Mouse (Mus musculus): ENCODE data around the gene Dusp22. TPM values are rescaled to one million over a fixed set of nuclear protein-coding genes. Genes with fewer than 3 reads are reported as not detected.
A peak's percentile ranks its signal among the peaks of the same experiment; 100 is the strongest.

Gene Dusp22
- polyA plus RNA-seq, 1 experiment from 2014 or later = 16.6 TPM

GRCm38 (mm10) chr13:30724691-30725271, 65.0 kb downstream of the Dusp22 start:
- Histone ChIP-seq H3K4me3 (no peak overlapping the region), H3K36me3 (no peaks in the 10 kb centered on the region), H3K9ac (replicated peaks) (no peak overlapping the region), H3K4me2 (replicated peaks) (0 out of 2 replicates have a peak overlapping the region, but pooled peaks have one; percentile 12), H3K27me3 (no peaks in the 10 kb centered on the region), H3K4me1 (peaks cover 10% of the 10 kb centered on the region), H3K9me3 (no peaks in the 10 kb centered on the region), H3K27ac (replicated peaks) (no peak overlapping the region)
- ATAC-seq (replicated peaks) = peak; percentile 78
- WGBS = 16% methylated on average over 7 of the region's 7 CpGs

DNA sequence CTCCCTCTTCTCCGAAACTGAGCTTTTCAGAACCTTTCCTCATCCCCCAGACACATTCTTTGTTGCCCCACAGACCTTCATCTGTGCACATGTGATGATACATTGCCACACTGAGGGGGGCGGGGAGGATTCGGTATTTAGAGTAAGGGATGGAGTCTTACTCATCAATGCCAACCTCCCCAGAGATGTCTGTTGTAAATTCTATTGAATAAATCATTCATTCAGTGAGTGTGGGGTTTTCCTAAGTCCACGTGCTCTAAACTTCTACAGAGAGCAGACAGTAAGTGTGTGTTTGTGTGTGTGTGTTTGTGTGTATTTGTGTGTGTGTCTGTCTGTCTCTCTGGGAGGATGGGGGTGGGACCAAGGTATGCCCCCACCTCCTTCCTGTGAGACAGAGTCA, 67.1 kb downstream of the Dusp22 start:
- no peak for ATAC-seq (replicated peaks)
- no peaks in the 10 kb centered on the region for H3K27me3 ChIP-seq
- H3K4me2 ChIP-seq (replicated peaks) = no peak overlapping the region
- no peak overlapping the region for H3K9ac ChIP-seq (replicated peaks)
- H3K36me3 ChIP-seq = no peaks in the 10 kb centered on the region
- WGBS = 85% methylated on average over 4 of the region's 4 CpGs
- no peak overlapping the region for H3K4me3 ChIP-seq
- H3K27ac ChIP-seq (replicated peaks) = no peak overlapping the region
- H3K4me1 ChIP-seq = peaks cover 10% of the 10 kb centered on the region
- H3K9me3 ChIP-seq = no peaks in the 10 kb centered on the region

- no peak for ATAC-seq (replicated peaks)
- H3K4me2 ChIP-seq (replicated peaks) = no peak overlapping the region
- 94% methylated on average over 7 of the region's 7 CpGs for WGBS
Measured at GRCm38 (mm10) chr13:30728155-30728554, 68.4 kb downstream of the Dusp22 start.

DNA sequence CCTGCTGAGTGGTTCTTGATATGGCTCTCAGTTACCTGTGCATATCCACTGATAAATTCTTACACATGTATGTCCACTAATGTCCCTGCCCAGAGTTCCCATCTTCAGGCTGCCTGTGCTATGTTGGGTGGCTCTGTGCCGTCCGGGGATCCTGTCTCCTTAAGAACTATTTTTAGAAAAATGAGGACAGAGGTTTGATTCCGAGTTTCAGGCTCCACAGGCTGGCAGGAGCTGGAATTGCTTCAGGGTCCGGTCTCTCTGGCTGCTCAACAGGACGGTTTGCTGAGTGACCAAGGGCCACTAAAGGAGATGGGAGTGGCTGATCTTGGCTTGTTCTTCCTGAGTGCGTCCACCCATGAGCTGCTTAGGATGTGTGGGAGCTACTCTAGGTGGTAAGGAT, 69.4 kb downstream of the Dusp22 start:
- no peaks in the 10 kb centered on the region for H3K27me3 ChIP-seq
- H3K4me3 ChIP-seq = no peak overlapping the region
- no peaks in the 10 kb centered on the region for H3K36me3 ChIP-seq
- ATAC-seq (replicated peaks) = no peak
- WGBS = 68% methylated on average over 6 of the region's 6 CpGs
- H3K27ac ChIP-seq (replicated peaks) = no peak overlapping the region
- no peak overlapping the region for H3K9ac ChIP-seq (replicated peaks)
- H3K4me2 ChIP-seq (replicated peaks) = no peak overlapping the region
- peaks cover 10% of the 10 kb centered on the region for H3K4me1 ChIP-seq
- H3K9me3 ChIP-seq = no peaks in the 10 kb centered on the region

More at GRCm38 (mm10) chr13:30728155-30728554, 68.4 kb downstream of the Dusp22 start:
- no peak overlapping the region for H3K27ac ChIP-seq (replicated peaks)
- H3K4me1 ChIP-seq = peaks cover 10% of the 10 kb centered on the region
- no peak overlapping the region for H3K9ac ChIP-seq (replicated peaks)
- H3K9me3 ChIP-seq = no peaks in the 10 kb centered on the region
- H3K4me3 ChIP-seq = no peak overlapping the region
- H3K36me3 ChIP-seq = no peaks in the 10 kb centered on the region
- H3K27me3 ChIP-seq = no peaks in the 10 kb centered on the region

DNA sequence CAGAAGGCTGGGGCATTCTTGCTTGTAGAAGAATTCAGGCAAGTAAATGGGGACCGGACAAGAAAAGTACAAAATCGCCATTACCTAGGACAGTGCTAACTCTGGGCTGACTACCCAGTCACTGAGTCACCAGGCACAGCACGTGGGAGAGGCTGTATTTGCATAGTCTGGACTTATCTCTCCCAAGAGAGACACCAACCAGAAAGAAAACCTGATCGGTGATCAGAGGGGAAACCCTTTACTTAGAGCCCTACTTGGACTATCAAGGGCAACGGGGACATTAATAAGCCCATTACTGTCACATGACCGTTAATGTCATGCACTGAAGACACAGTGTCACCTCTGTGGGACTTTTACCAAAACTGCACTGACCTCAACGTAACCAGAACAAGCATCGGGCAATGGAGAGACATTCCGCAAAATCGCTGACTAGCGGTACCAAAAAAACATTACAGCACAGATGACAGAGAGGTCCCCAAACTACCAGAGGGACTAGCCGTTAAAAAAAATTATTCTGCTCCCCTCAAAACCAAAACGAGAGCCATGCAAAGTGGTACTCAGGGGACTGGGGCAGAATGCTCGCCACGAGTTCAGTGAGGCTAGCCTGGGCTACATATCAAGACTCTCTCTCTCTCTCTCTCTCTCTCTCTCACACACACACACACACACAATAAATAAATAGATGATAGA, 70.5 kb downstream of the Dusp22 start:
- H3K36me3 ChIP-seq = no peaks in the 10 kb centered on the region
- H3K4me1 ChIP-seq = peaks cover 1% of the 10 kb centered on the region; the same call in 1 of the 2 replicates
- H3K4me3 ChIP-seq = no peak overlapping the region
- WGBS = 89% methylated on average over 15 of the region's 15 CpGs
- ATAC-seq (replicated peaks) = no peak
- H3K27ac ChIP-seq (replicated peaks) = no peak overlapping the region
- no peak overlapping the region for H3K4me2 ChIP-seq (replicated peaks)
- no peaks in the 10 kb centered on the region for H3K9me3 ChIP-seq
- H3K27me3 ChIP-seq = no peaks in the 10 kb centered on the region
- no peak overlapping the region for H3K9ac ChIP-seq (replicated peaks)

GRCm38 (mm10) chr13:30732709-30733445, 73.1 kb downstream of the Dusp22 start:
- Histone ChIP-seq H3K27ac (replicated peaks) (no peak overlapping the region), H3K27me3 (no peaks in the 10 kb centered on the region), H3K4me3 (no peak overlapping the region), H3K9me3 (no peaks in the 10 kb centered on the region), H3K9ac (replicated peaks) (no peak overlapping the region), H3K4me2 (replicated peaks) (no peak overlapping the region), H3K36me3 (no peaks in the 10 kb centered on the region), H3K4me1 (no peaks in the 10 kb centered on the region)
- WGBS = 85% methylated on average over 11 of the region's 11 CpGs
- ATAC-seq (replicated peaks) = no peak

- Histone ChIP-seq H3K27me3 (no peaks in the 10 kb centered on the region), H3K36me3 (no peaks in the 10 kb centered on the region), H3K4me3 (no peak overlapping the region), H3K4me2 (replicated peaks) (no peak overlapping the region), H3K9ac (replicated peaks) (no peak overlapping the region), H3K27ac (replicated peaks) (no peak overlapping the region), H3K9me3 (no peaks in the 10 kb centered on the region), H3K4me1 (no peaks in the 10 kb centered on the region)
- WGBS = 87% methylated on average over 5 of the region's 5 CpGs
- ATAC-seq (replicated peaks) = no peak
Measured at GRCm38 (mm10) chr13:30736721-30737120, 76.9 kb downstream of the Dusp22 start.

GRCm38 (mm10) chr13:30737257-30737656, 77.5 kb downstream of the Dusp22 start:
- Histone ChIP-seq H3K9me3 (no peaks in the 10 kb centered on the region), H3K4me2 (replicated peaks) (no peak overlapping the region), H3K9ac (replicated peaks) (no peak overlapping the region), H3K4me3 (no peak overlapping the region), H3K4me1 (no peaks in the 10 kb centered on the region), H3K27me3 (no peaks in the 10 kb centered on the region), H3K36me3 (no peaks in the 10 kb centered on the region), H3K27ac (replicated peaks) (no peak overlapping the region)
- no peak for ATAC-seq (replicated peaks)
- 91% methylated on average over 2 of the region's 2 CpGs for WGBS

- no peak overlapping the region for H3K4me3 ChIP-seq
- no peak overlapping the region for H3K9ac ChIP-seq (replicated peaks)
- H3K9me3 ChIP-seq = no peaks in the 10 kb centered on the region
- WGBS = 89% methylated on average over 4 of the region's 4 CpGs
- H3K27me3 ChIP-seq = no peaks in the 10 kb centered on the region
- no peak for ATAC-seq (replicated peaks)
- no peak overlapping the region for H3K27ac ChIP-seq (replicated peaks)
- no peaks in the 10 kb centered on the region for H3K4me1 ChIP-seq
- no peak overlapping the region for H3K4me2 ChIP-seq (replicated peaks)
- no peaks in the 10 kb centered on the region for H3K36me3 ChIP-seq
Measured at GRCm38 (mm10) chr13:30738310-30738840, 78.6 kb downstream of the Dusp22 start.

- H3K4me3 ChIP-seq = no peak overlapping the region
- WGBS = 83% methylated on average over 5 of the region's 5 CpGs
- peaks cover 3% of the 10 kb centered on the region; the same call in 1 of the 2 replicates for H3K27me3 ChIP-seq
- no peak overlapping the region for H3K4me2 ChIP-seq (replicated peaks)
- no peaks in the 10 kb centered on the region for H3K9me3 ChIP-seq
- H3K36me3 ChIP-seq = no peaks in the 10 kb centered on the region
- no peaks in the 10 kb centered on the region for H3K4me1 ChIP-seq
- no peak overlapping the region for H3K27ac ChIP-seq (replicated peaks)
- no peak for ATAC-seq (replicated peaks)
- H3K9ac ChIP-seq (replicated peaks) = no peak overlapping the region
Measured at GRCm38 (mm10) chr13:30741172-30741571, 81.4 kb downstream of the Dusp22 start.

DNA sequence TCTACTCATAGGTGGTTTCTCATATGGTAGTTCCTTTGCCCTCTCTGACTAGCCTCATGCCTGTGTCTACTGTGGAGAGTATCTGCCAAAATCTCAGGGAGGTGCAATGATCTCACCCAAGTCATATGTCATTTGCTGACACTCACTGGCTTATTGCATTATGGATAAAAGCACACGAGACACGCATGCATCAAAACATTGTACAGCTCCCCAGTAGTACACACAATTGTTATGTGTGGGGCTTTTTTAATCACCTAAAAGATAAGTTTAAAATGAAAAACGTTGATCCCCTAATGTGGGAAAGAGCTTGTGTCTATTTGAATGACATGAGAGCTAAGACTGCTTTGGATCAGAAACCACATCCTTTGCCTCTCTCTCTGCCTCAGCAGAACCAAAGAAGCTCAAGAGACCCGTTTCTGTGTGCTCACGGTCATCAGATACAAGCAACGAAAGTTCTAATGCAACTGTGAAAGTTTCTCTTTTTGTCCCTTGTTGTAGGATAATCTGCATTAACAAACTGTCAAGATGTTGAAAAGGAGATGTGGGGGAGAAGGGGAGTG, 82.7 kb downstream of the Dusp22 start:
- WGBS = 78% methylated on average over 6 of the region's 6 CpGs
- no peaks in the 10 kb centered on the region for H3K9me3 ChIP-seq
- H3K27ac ChIP-seq (replicated peaks) = no peak overlapping the region
- ATAC-seq (replicated peaks) = no peak
- H3K36me3 ChIP-seq = no peaks in the 10 kb centered on the region
- H3K27me3 ChIP-seq = peaks cover 8% of the 10 kb centered on the region
- H3K4me2 ChIP-seq (replicated peaks) = no peak overlapping the region
- no peaks in the 10 kb centered on the region for H3K4me1 ChIP-seq
- H3K9ac ChIP-seq (replicated peaks) = no peak overlapping the region
- no peak overlapping the region for H3K4me3 ChIP-seq

- no peak overlapping the region for H3K27ac ChIP-seq (replicated peaks)
- H3K4me1 ChIP-seq = peaks cover 15% of the 10 kb centered on the region
- H3K4me3 ChIP-seq = no peak overlapping the region
- H3K27me3 ChIP-seq = peaks cover 31% of the 10 kb centered on the region
- no peak overlapping the region for H3K9ac ChIP-seq (replicated peaks)
- H3K9me3 ChIP-seq = no peaks in the 10 kb centered on the region
- H3K36me3 ChIP-seq = no peaks in the 10 kb centered on the region
- no peak for ATAC-seq (replicated peaks)
- no peak overlapping the region for H3K4me2 ChIP-seq (replicated peaks)
- WGBS = 63% methylated on average over 7 of the region's 7 CpGs
Measured at GRCm38 (mm10) chr13:30745121-30745520, 85.3 kb downstream of the Dusp22 start.
